Mouse (Mus musculus): Measurements from ENCODE around the gene Trim11. TPM values are rescaled to one million over a fixed set of nuclear protein-coding genes. Genes with fewer than 3 reads are reported as not detected.
"Not testable (repeated sequence)": the region's sequence is repeated elsewhere in the genome, so short reads cannot be mapped to it uniquely, and the experiment has no call there.

The Trim11 gene
- polyA plus RNA-seq, 1 experiment, result 25.9 TPM

DNA sequence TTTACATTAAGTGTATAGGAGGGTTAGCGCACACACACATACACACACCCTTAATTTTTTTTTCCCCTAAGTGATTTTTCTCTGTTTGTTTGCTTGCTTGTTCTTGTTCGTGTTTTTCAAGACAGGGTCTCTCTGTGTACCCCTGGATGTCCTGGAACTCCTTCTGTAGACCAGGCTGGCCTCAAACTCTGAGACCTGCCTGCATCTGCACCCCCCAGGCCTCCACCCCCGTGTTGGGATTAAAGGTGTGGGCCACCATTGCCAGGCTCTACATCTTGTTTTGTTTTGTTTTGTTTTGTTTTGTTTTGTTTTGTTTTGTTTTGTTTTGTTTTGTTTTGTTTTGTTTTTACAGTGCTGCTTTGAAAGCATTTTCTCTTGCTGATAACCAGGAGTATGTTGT lies 30.6 kb upstream of the Trim11 start:
- Histone ChIP-seq H3K27ac (ENCODE audit: insufficient read depth, low read length) (0 out of 2 replicates have a peak overlapping the region, but pooled peaks have one; percentile 61), H3K4me3 (ENCODE audit: insufficient read depth, low read length) (no peak overlapping the region; the same call in 1 of the 2 replicates), H3K4me1 (ENCODE audit: control insufficient read depth, insufficient read depth, low read length) (no peaks in the 10 kb centered on the region)
- TF ChIP-seq POLR2A (IDR thresholded peaks at IDR 0.05; ENCODE audit: extremely low read depth, insufficient read depth, low read length) (no peak), CTCF (IDR thresholded peaks at IDR 0.05; ENCODE audit: extremely low read depth, insufficient read depth, low read length) (no peak)

- no peaks in the 10 kb centered on the region for H3K4me1 ChIP-seq (ENCODE audit: control insufficient read depth, insufficient read depth, low read length)
- peak overlapping the region; percentile 81 for H3K4me3 ChIP-seq (ENCODE audit: insufficient read depth, low read length)
- TF ChIP-seq POLR2A (IDR thresholded peaks at IDR 0.05; ENCODE audit: extremely low read depth, insufficient read depth, low read length) (peak; percentile 38; the same call in 1 of the 2 replicates), CTCF (IDR thresholded peaks at IDR 0.05; ENCODE audit: extremely low read depth, insufficient read depth, low read length) (no peak)
- peak overlapping the region; percentile 61 for H3K27ac ChIP-seq (ENCODE audit: insufficient read depth, low read length)
These were observed 29.9 kb upstream of the Trim11 start for GRCm38 (mm10) chr11:58947798-58948528.

DNA sequence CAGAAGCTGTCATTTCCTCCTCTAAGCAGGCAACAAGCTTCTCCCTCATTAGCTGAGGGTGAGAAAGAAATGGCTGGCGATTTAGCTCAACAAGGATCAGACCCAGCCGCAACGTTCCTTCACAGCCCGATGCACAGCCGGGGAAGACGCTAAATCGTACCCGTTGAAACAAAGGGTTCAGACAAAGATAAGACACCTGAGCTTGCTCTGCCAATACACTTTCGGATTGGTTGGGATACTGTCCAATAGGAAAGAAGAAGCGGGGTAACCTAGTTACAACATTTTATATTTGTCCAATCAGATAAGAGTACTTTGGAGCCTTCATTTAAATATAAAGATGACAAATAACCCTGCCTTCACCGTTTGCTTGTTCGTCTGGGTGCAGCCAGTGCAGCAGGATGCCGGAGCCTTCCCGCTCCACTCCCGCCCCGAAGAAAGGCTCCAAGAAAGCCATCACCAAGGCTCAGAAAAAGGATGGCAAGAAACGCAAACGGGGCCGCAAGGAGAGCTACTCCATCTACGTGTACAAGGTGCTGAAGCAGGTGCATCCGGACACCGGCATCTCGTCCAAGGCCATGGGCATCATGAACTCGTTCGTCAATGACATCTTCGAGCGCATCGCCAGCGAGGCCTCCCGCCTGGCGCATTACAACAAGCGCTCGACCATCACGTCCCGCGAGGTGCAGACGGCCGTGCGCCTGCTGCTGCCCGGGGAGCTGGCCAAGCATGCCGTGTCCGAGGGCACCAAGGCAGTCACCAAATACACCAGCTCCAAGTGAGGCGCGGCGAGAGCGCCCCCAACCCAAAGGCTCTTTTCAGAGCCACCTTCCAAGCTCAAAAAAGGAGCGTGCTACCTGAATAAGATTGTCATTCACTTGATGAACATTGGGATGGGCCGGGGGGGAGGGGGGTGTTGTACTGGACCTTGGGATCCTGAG lies 29.1 kb upstream of the Trim11 start, which contains the start of gene Hist3h2ba:
Hist3h2ba (plus strand) TSS at position 379 of the 938 bp plus-strand sequence.
- peak within 1 kb of the TSS; percentile 93 for H3K27ac ChIP-seq (ENCODE audit: insufficient read depth, low read length)
- TF ChIP-seq POLR2A (IDR thresholded peaks at IDR 0.05; ENCODE audit: extremely low read depth, insufficient read depth, low read length) (peak; percentile 99), CTCF (IDR thresholded peaks at IDR 0.05; ENCODE audit: extremely low read depth, insufficient read depth, low read length) (no peak)
- no peaks in the 10 kb centered on the region for H3K4me1 ChIP-seq (ENCODE audit: control insufficient read depth, insufficient read depth, low read length)
- H3K4me3 ChIP-seq (ENCODE audit: insufficient read depth, low read length), result peak within 1 kb of the TSS; percentile 81

DNA sequence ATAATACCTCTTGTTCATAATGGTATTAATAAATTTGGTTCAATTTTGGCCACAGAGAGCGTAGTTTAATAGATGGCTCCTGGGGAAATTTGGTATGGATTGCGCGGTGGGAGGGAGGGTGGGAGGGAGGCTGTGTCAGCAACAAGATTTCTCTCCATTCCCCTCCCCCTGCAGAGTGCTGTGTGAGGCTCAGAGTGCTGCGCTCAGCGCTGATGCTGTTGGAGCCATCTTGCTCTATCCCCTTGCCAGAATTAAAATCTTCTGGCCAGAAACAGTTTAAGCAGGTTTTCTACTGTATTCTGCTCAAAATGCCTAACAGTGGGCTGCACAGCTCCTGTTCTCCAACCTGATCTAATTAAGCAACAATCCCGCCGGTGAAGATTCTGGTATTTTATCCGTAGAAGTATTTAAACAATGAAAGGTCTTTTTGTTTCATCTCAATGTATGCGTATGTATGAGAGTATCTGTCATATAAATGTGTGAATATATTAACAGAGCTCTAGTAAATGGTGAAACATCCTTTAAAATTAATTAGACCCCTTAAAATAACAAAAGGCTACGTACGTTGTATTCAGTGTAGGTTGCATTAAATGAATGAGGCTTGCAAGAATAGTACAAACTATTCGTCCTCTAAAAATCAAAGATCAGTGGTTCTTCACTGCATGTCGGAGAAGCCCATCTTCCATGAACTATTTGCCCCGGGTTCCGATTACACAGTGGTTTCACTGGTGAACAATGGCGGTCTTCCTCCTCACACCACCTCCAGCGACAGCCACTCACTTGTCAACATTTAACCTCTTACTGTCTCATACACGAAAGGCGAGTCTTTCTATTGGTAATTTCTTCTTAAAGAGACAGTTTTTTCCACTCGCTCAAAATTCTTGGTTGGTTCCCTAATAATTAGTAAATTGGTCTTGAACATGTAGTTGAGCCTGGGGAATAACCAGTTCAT lies 28.1 kb upstream of the Trim11 start:
- peak; percentile 94 for TF ChIP-seq POLR2A (IDR thresholded peaks at IDR 0.05; ENCODE audit: extremely low read depth, insufficient read depth, low read length)
- no peak for TF ChIP-seq CTCF (IDR thresholded peaks at IDR 0.05; ENCODE audit: extremely low read depth, insufficient read depth, low read length)
- no peaks in the 10 kb centered on the region for H3K4me1 ChIP-seq (ENCODE audit: control insufficient read depth, insufficient read depth, low read length)
- H3K27ac ChIP-seq (ENCODE audit: insufficient read depth, low read length), result peak overlapping the region; percentile 93
- peak overlapping the region; percentile 81 for H3K4me3 ChIP-seq (ENCODE audit: insufficient read depth, low read length)

- H3K4me3 ChIP-seq (ENCODE audit: insufficient read depth, low read length), result no peak overlapping the region
These were observed 26.7 kb upstream of the Trim11 start for GRCm38 (mm10) chr11:58951210-58951609.

DNA sequence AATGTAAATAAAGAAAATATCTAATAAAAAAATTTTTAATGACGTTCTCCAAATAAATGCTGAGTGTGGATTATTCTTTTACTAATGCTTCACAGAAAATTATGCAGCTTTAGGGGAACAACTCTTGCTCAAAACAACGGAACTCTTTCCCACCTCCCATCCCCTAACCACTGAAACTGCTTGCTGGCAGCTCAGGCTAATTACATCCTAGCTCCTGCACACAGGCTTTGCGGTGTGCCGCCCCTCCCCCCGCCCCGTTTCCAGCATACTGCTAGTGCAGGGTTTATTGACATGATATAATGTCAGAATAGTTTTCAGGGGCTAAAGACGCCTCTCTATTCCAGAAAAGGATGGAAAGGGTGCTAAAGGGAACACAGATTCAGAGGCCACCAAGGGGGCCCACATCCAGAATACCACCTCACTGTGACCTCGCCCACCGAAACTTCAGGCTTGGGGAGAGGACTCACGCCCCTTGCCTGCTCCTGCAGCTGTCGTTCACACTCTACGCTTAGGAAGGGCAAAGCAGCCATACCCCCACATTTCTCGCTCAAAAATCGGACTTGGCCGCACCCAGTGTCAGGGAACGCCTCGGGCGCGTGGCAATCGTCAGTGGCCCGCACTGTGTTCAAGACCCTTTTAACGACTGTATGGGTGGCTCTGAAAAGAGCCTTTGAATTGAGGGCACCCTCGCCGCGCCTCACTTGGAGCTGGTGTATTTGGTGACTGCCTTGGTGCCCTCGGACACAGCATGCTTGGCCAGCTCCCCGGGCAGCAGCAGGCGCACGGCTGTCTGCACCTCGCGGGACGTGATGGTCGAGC lies 24.3 kb upstream of the Trim11 start:
- TF ChIP-seq CTCF (IDR thresholded peaks at IDR 0.05; ENCODE audit: extremely low read depth, insufficient read depth, low read length), result no peak
- TF ChIP-seq POLR2A (IDR thresholded peaks at IDR 0.05; ENCODE audit: extremely low read depth, insufficient read depth, low read length), result no peak
- Histone ChIP-seq H3K27ac (ENCODE audit: insufficient read depth, low read length) (peak overlapping the region; percentile 89), H3K4me1 (ENCODE audit: control insufficient read depth, insufficient read depth, low read length) (no peaks in the 10 kb centered on the region), H3K4me3 (ENCODE audit: insufficient read depth, low read length) (peak overlapping the region; percentile 76)

More at GRCm38 (mm10) chr11:58951210-58951609, 26.7 kb upstream of the Trim11 start:
- Histone ChIP-seq H3K4me1 (ENCODE audit: control insufficient read depth, insufficient read depth, low read length) (no peaks in the 10 kb centered on the region), H3K27ac (ENCODE audit: insufficient read depth, low read length) (no peak overlapping the region)
- TF ChIP-seq POLR2A (IDR thresholded peaks at IDR 0.05; ENCODE audit: extremely low read depth, insufficient read depth, low read length) (no peak), CTCF (IDR thresholded peaks at IDR 0.05; ENCODE audit: extremely low read depth, insufficient read depth, low read length) (no peak)

GRCm38 (mm10) chr11:58954170-58954419 lies 23.8 kb upstream of the Trim11 start:
- peak overlapping the region; percentile 76 for H3K4me3 ChIP-seq (ENCODE audit: insufficient read depth, low read length)
- not testable (repeated sequence) for H3K4me1 ChIP-seq (ENCODE audit: control insufficient read depth, insufficient read depth, low read length)

GRCm38 (mm10) chr11:58954420-58955142 lies 23.3 kb upstream of the Trim11 start, which contains the start of the genes Hist3h2a and Trim17:
Hist3h2a (plus strand) TSS chr11:58954685.
Trim17 (plus strand) TSS chr11:58954685.
- Histone ChIP-seq H3K27ac (ENCODE audit: insufficient read depth, low read length) (peak within 1 kb of the TSS; percentile 95), H3K4me1 (ENCODE audit: control insufficient read depth, insufficient read depth, low read length) (peaks cover 4% of the 10 kb centered on the region; the same call in 1 of the 2 replicates), H3K4me3 (ENCODE audit: insufficient read depth, low read length) (peak within 1 kb of the TSS; percentile 76)
- TF ChIP-seq CTCF (IDR thresholded peaks at IDR 0.05; ENCODE audit: extremely low read depth, insufficient read depth, low read length), result 0 out of 2 replicates have a peak, but pooled peaks have one; percentile 24
- peak; percentile 87 for TF ChIP-seq POLR2A (IDR thresholded peaks at IDR 0.05; ENCODE audit: extremely low read depth, insufficient read depth, low read length)

More at GRCm38 (mm10) chr11:58954170-58954419, 23.8 kb upstream of the Trim11 start:
- peak overlapping the region; percentile 89 for H3K27ac ChIP-seq (ENCODE audit: insufficient read depth, low read length)

Measured in cortical plate, adult 2 months (tissue).